Mouse (Mus musculus): ENCODE data around the gene Cep170b. TPM values are rescaled to one million over a fixed set of nuclear protein-coding genes. Genes with fewer than 3 reads are reported as not detected.

Cep170b gene
- polyA plus RNA-seq, 1 experiment: 22.8 TPM

DNA sequence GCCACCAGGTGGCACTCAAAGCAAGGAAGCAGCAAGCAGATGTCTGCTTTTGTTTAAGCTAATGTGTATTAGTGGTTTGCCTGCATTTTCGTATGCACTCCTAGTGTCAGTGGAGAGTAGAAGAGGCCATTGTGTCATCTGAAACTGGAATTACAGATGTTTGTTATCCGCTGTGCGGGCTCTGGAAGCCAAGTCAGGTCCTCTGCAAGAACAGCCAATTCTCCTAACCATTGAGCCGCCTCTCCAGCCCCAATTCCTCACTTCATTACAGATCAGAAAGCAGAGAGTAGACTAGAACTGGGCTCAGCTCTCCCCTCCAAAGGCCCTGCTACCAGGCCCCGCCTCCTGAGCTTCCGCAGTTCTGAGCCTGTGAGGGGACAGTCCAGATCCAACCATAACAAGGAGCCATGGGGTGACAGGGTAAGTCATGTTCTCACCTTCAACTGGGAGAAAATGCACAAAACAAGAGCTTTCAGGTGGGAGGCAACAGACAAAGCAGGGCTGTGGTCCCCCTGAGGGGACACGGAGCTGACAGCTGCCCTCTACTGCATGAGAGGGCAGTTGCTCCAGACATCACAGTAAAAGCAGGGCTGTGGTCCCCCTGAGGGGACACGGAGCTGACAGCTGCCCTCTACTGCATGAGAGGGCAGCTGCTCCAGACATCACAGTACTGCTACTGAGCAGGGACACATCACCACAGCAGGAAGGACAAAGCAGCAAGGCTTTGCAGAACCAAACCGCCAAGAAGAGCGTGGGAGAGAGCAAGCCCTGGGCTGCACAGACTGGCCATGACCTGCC lies 26.8 kb downstream of the Cep170b start:
- H3K36me3 ChIP-seq (ENCODE audit: control insufficient read depth, insufficient read depth): no peaks in the 10 kb centered on the region
- H3K27me3 ChIP-seq (ENCODE audit: control insufficient read depth, insufficient read depth, insufficient read length): no peaks in the 10 kb centered on the region
- H3K4me3 ChIP-seq: no peak overlapping the region
- H3K79me2 ChIP-seq (ENCODE audit: control insufficient read depth, insufficient read depth): no peaks in the 10 kb centered on the region
- peak overlapping the region; percentile 51 for H3K4me2 ChIP-seq (ENCODE audit: low read depth)
- peak in 1 of 3 experiments; percentile 35 for TF ChIP-seq MYOD1 (IDR thresholded peaks at IDR 0.05; ENCODE audit: control insufficient read depth in 1 of 3, insufficient read length in 2 of 3, low read depth in 2 of 3)
- no peak for TF ChIP-seq E2F4 (IDR thresholded peaks at IDR 0.05; ENCODE audit: insufficient read depth)
- no peak for TF ChIP-seq TCF12 (IDR thresholded peaks at IDR 0.05; ENCODE audit: insufficient read depth, poor library complexity, severe bottlenecking)
- TF ChIP-seq TCF3 (IDR thresholded peaks at IDR 0.05; ENCODE audit: insufficient read length, low read depth): no peak
- peak in 1 of 3 experiments; percentile 8 for TF ChIP-seq MYOG (IDR thresholded peaks at IDR 0.05; ENCODE audit: control insufficient read depth in 1 of 3, insufficient read depth in 1 of 3, insufficient read length in 2 of 3, low read depth in 2 of 3)
- TF ChIP-seq USF1 (IDR thresholded peaks at IDR 0.05; ENCODE audit: low read depth): no peak
- TF ChIP-seq CEBPB (IDR thresholded peaks at IDR 0.05; ENCODE audit: insufficient read depth, poor library complexity, severe bottlenecking): peak; percentile 84
- no peak overlapping the region for H3ac ChIP-seq (ENCODE audit: control insufficient read depth, insufficient read length)

DNA sequence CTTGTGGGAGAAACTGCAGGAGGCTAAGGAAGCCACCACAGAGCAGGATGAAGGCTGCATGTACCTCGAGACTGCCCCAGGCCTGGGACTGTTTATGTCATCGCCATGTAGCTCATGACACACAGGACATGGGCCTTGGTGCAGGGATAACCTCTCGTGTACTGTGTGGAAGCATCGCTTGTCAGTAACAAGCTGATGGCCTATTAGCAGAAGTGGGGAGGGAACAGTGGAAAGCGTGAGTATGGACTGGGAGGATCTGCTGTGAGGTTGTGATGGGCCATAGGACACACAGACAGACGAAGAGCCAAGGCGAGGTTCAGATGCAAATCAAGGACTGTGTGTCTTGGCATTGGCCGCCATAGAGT lies 27.3 kb downstream of the Cep170b start:
- Histone ChIP-seq H3K79me2 (ENCODE audit: control insufficient read depth, insufficient read depth) (no peaks in the 10 kb centered on the region), H3K27me3 (ENCODE audit: control insufficient read depth, insufficient read depth, insufficient read length) (no peaks in the 10 kb centered on the region), H3K4me3 (no peak overlapping the region), H3K4me2 (ENCODE audit: low read depth) (no peak overlapping the region), H3K36me3 (ENCODE audit: control insufficient read depth, insufficient read depth) (no peaks in the 10 kb centered on the region), H3ac (ENCODE audit: control insufficient read depth, insufficient read length) (no peak overlapping the region)
- TF ChIP-seq REST (IDR thresholded peaks at IDR 0.05; ENCODE audit: insufficient read depth, insufficient read length) (no peak), MAX (IDR thresholded peaks at IDR 0.05; ENCODE audit: low read depth) (no peak), TCF3 (IDR thresholded peaks at IDR 0.05; ENCODE audit: insufficient read length, low read depth) (no peak), E2F4 (IDR thresholded peaks at IDR 0.05; ENCODE audit: insufficient read depth) (no peak), MYOG (IDR thresholded peaks at IDR 0.05; ENCODE audit: control insufficient read depth in 1 of 3, insufficient read depth in 1 of 3, insufficient read length in 2 of 3, low read depth in 2 of 3) (no peak), MYOD1 (IDR thresholded peaks at IDR 0.05; ENCODE audit: control insufficient read depth in 1 of 3, insufficient read length in 2 of 3, low read depth in 2 of 3) (no peak), USF1 (IDR thresholded peaks at IDR 0.05; ENCODE audit: low read depth) (no peak), SRF (IDR thresholded peaks at IDR 0.05; ENCODE audit: control insufficient read depth, insufficient read length, low read depth) (no peak), POLR2AphosphoS2 (IDR thresholded peaks at IDR 0.05; ENCODE audit: insufficient read length, low read depth) (no peak), CEBPB (IDR thresholded peaks at IDR 0.05; ENCODE audit: insufficient read depth, poor library complexity, severe bottlenecking) (no peak), POLR2A (IDR thresholded peaks at IDR 0.05; ENCODE audit: insufficient read length, low read depth) (no peak), TCF12 (IDR thresholded peaks at IDR 0.05; ENCODE audit: insufficient read depth, poor library complexity, severe bottlenecking) (no peak)

DNA sequence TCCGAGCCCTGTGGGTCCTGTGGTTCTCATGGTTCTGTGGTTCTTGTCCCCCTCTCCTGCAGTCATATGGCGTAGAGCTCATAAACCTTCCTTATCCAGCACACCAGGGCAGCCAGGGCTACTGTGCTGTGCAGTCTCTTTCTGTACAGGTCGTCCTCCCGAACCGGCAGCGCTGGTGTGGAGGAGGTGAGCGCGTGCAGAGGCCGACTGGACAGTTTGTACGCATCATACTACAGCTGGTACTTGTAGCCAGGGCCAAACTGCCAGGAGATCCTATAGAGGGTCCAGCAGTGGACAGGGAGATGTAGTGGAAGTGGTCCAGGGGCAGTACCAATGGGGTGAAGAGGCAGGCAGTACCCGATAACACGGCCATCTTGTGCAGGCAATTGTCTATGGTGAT lies 30.7 kb downstream of the Cep170b start:
- TF ChIP-seq MYOG (IDR thresholded peaks at IDR 0.05; ENCODE audit: control insufficient read depth in 1 of 3, insufficient read depth in 1 of 3, insufficient read length in 2 of 3, low read depth in 2 of 3): no peak
- no peak for TF ChIP-seq USF1 (IDR thresholded peaks at IDR 0.05; ENCODE audit: low read depth)
- H3K36me3 ChIP-seq (ENCODE audit: control insufficient read depth, insufficient read depth): no peaks in the 10 kb centered on the region
- no peak overlapping the region for H3K4me2 ChIP-seq (ENCODE audit: low read depth)
- H3ac ChIP-seq (ENCODE audit: control insufficient read depth, insufficient read length): no peak overlapping the region
- H3K79me2 ChIP-seq (ENCODE audit: control insufficient read depth, insufficient read depth): no peaks in the 10 kb centered on the region
- no peaks in the 10 kb centered on the region for H3K27me3 ChIP-seq (ENCODE audit: control insufficient read depth, insufficient read depth, insufficient read length)
- no peak overlapping the region for H3K4me3 ChIP-seq

DNA sequence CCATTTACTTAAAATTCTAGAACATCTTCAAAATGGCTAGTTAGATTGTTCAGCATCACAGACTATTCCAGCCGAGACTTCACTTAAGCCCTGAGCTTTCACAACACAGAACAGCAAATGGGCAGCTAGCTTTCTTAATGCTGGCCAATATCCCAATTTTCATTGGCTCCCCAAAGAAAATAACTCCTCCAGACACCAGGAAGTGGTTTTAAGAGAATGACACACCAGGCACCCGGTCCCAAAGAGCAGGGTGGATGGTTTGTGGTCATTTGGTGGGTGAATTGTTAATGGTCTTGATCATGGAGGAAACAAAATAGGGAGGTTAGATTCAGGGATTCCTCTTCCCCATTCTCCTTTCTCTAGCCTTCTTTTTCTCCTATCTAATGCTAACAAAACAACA lies 32.1 kb downstream of the Cep170b start:
- H3K36me3 ChIP-seq (ENCODE audit: control insufficient read depth, insufficient read depth): no peaks in the 10 kb centered on the region
- H3ac ChIP-seq (ENCODE audit: control insufficient read depth, insufficient read length): no peak overlapping the region
- H3K4me2 ChIP-seq (ENCODE audit: low read depth): no peak overlapping the region
- TF ChIP-seq MAX (IDR thresholded peaks at IDR 0.05; ENCODE audit: low read depth): no peak
- no peak for TF ChIP-seq CEBPB (IDR thresholded peaks at IDR 0.05; ENCODE audit: insufficient read depth, poor library complexity, severe bottlenecking)
- no peak for TF ChIP-seq USF1 (IDR thresholded peaks at IDR 0.05; ENCODE audit: low read depth)
- TF ChIP-seq TCF12 (IDR thresholded peaks at IDR 0.05; ENCODE audit: insufficient read depth, poor library complexity, severe bottlenecking): no peak
- TF ChIP-seq TCF3 (IDR thresholded peaks at IDR 0.05; ENCODE audit: insufficient read length, low read depth): no peak
- no peak for TF ChIP-seq MYOG (IDR thresholded peaks at IDR 0.05; ENCODE audit: control insufficient read depth in 1 of 3, insufficient read depth in 1 of 3, insufficient read length in 2 of 3, low read depth in 2 of 3)
- TF ChIP-seq SRF (IDR thresholded peaks at IDR 0.05; ENCODE audit: control insufficient read depth, insufficient read length, low read depth): no peak
- TF ChIP-seq MYOD1 (IDR thresholded peaks at IDR 0.05; ENCODE audit: control insufficient read depth in 1 of 3, insufficient read length in 2 of 3, low read depth in 2 of 3): no peak
- no peak for TF ChIP-seq E2F4 (IDR thresholded peaks at IDR 0.05; ENCODE audit: insufficient read depth)
- TF ChIP-seq POLR2AphosphoS2 (IDR thresholded peaks at IDR 0.05; ENCODE audit: insufficient read length, low read depth): no peak
- no peaks in the 10 kb centered on the region for H3K79me2 ChIP-seq (ENCODE audit: control insufficient read depth, insufficient read depth)
- H3K27me3 ChIP-seq (ENCODE audit: control insufficient read depth, insufficient read depth, insufficient read length): no peaks in the 10 kb centered on the region
- H3K4me3 ChIP-seq: no peak overlapping the region

DNA sequence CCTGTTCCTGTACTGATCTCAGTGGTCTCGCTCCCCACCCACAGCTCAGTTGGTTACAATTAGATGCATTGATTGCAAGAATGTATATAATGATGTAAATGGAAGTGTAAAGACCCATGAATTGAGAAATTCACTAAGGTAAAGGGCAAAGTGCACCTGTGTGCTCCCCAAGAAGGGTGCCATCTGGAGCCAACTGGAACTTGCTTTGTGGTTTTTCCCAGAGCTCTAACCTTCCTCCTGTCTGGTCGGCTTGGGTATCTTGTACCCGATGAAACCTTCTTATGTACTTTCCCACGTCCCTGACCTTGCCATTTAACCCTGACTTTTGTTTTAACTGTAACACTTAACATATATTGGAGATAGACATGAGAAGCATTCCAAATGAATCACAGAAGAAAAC lies 35.6 kb downstream of the Cep170b start:
- Histone ChIP-seq H3K36me3 (ENCODE audit: control insufficient read depth, insufficient read depth) (no peaks in the 10 kb centered on the region), H3K27me3 (ENCODE audit: control insufficient read depth, insufficient read depth, insufficient read length) (no peaks in the 10 kb centered on the region), H3K79me2 (ENCODE audit: control insufficient read depth, insufficient read depth) (no peaks in the 10 kb centered on the region), H3K4me3 (no peak overlapping the region), H3K4me2 (ENCODE audit: low read depth) (no peak overlapping the region), H3ac (ENCODE audit: control insufficient read depth, insufficient read length) (no peak overlapping the region)
- TF ChIP-seq MAX (IDR thresholded peaks at IDR 0.05; ENCODE audit: low read depth) (no peak), REST (IDR thresholded peaks at IDR 0.05; ENCODE audit: insufficient read depth, insufficient read length) (no peak), E2F4 (IDR thresholded peaks at IDR 0.05; ENCODE audit: insufficient read depth) (no peak), MYOD1 (IDR thresholded peaks at IDR 0.05; ENCODE audit: control insufficient read depth in 1 of 3, insufficient read length in 2 of 3, low read depth in 2 of 3) (no peak), USF1 (IDR thresholded peaks at IDR 0.05; ENCODE audit: low read depth) (no peak), TCF3 (IDR thresholded peaks at IDR 0.05; ENCODE audit: insufficient read length, low read depth) (no peak), MYOG (IDR thresholded peaks at IDR 0.05; ENCODE audit: control insufficient read depth in 1 of 3, insufficient read depth in 1 of 3, insufficient read length in 2 of 3, low read depth in 2 of 3) (no peak), SRF (IDR thresholded peaks at IDR 0.05; ENCODE audit: control insufficient read depth, insufficient read length, low read depth) (no peak), CEBPB (IDR thresholded peaks at IDR 0.05; ENCODE audit: insufficient read depth, poor library complexity, severe bottlenecking) (no peak), POLR2A (IDR thresholded peaks at IDR 0.05; ENCODE audit: insufficient read length, low read depth) (no peak), POLR2AphosphoS2 (IDR thresholded peaks at IDR 0.05; ENCODE audit: insufficient read length, low read depth) (no peak), TCF12 (IDR thresholded peaks at IDR 0.05; ENCODE audit: insufficient read depth, poor library complexity, severe bottlenecking) (no peak)

Measured in myocyte (in vitro differentiated cells).